Mouse (Mus musculus) CH12.LX (cell line): ENCODE results near the gene Uvrag. TPM values are rescaled to one million over a fixed set of nuclear protein-coding genes. Genes with fewer than 3 reads are reported as not detected.

Experiments used
- DNase-seq: peaks from one replicate; pipeline ENCODE4 v3.0.0-alpha.2; 2013; ENCODE audit errors: extremely low read depth
- H3K27ac ChIP-seq: 2 replicates; pipeline ENCODE4 v1.5.1; 2012; ENCODE audit warnings: low read depth, mild to moderate bottlenecking, control low read depth, moderate library complexity; ENCODE audit not compliant: insufficient read depth
- H3K27me3 ChIP-seq: replicated peaks from 2 replicates; pipeline ENCODE3; 2012; ENCODE audit warnings: inconsistent platforms
- H3K36me3 ChIP-seq, 2 experiments: replicated peaks in 1 of 2; 2 replicates each; pipeline versions ENCODE3 to v1.6.1; 2012; ENCODE audit warnings: inconsistent platforms in 1 of 2, low read length in 1 of 2, mild to moderate bottlenecking in 1 of 2, mixed read lengths in 1 of 2, moderate library complexity in 1 of 2; ENCODE audit not compliant: control insufficient read depth in 1 of 2, insufficient read depth in 1 of 2
- H3K4me1 ChIP-seq, 2 experiments: 2 replicates each; pipeline ENCODE4 v1.6.1; 2012; ENCODE audit warnings: inconsistent platforms in 1 of 2, moderate library complexity in 1 of 2; ENCODE audit not compliant: insufficient read depth in 2 of 2, control insufficient read depth in 1 of 2
- H3K4me2 ChIP-seq: 2 replicates; pipeline ENCODE4 v1.6.1; 2012; ENCODE audit warnings: low read depth, mild to moderate bottlenecking, control low read depth; ENCODE audit not compliant: poor library complexity, insufficient read depth, severe bottlenecking
- H3K4me3 ChIP-seq, 3 experiments: fragments of 150-350 bp in 1 of 3; sonication (generic) in 1 of 3; replicated peaks in 1 of 3; 2 replicates each; pipeline versions ENCODE3 to v1.5.1; 2011 to 2012; ENCODE audit warnings: low read depth in 2 of 3, low read length in 2 of 3, mild to moderate bottlenecking in 2 of 3, moderate library complexity in 2 of 3, control low read depth in 1 of 3, improper control_type of control experiment in 1 of 3, inconsistent platforms in 1 of 3, mixed read lengths in 1 of 3; ENCODE audit not compliant: poor library complexity in 1 of 3
- H3K79me2 ChIP-seq: replicated peaks from 2 replicates; pipeline ENCODE4 v1.6.1; 2012; ENCODE audit warnings: mild to moderate bottlenecking, moderate library complexity; ENCODE audit not compliant: control insufficient read depth, poor library complexity, insufficient read depth, severe bottlenecking; ENCODE audit errors: extremely low read depth
- H3K9ac ChIP-seq: 2 replicates; pipeline ENCODE4 v1.6.1; 2012; ENCODE audit warnings: low read depth, mild to moderate bottlenecking, control low read depth, moderate library complexity; ENCODE audit not compliant: insufficient read depth
- H3K9me3 ChIP-seq: replicated peaks from 2 replicates; pipeline ENCODE3; 2012; ENCODE audit warnings: low read length, inconsistent platforms, mixed read lengths
- CHD1 ChIP-seq: IDR thresholded peaks from 2 replicates; pipeline ENCODE4 v1.6.1; 2012; ENCODE audit warnings: low read depth, low read length, improper control_type of control experiment, inconsistent platforms
- CTCF ChIP-seq, 2 experiments: IDR thresholded peaks in 1 of 2; conservative IDR thresholded peaks in 1 of 2; 2 replicates each; pipeline ENCODE4 v1.5.1; 2011 to 2012; ENCODE audit warnings: low read depth in 2 of 2, low read length in 2 of 2, improper control_type of control experiment in 1 of 2, inconsistent platforms in 1 of 2, mild to moderate bottlenecking in 1 of 2, moderate library complexity in 1 of 2
- ELF1 ChIP-seq: IDR thresholded peaks from 2 replicates; pipeline ENCODE4 v1.6.1; 2014; ENCODE audit warnings: low read depth, mild to moderate bottlenecking, inconsistent platforms, low read length, improper control_type of control experiment
- EP300 ChIP-seq: IDR thresholded peaks from 2 replicates; pipeline ENCODE4 v1.6.1; 2011; ENCODE audit warnings: low read length, improper control_type of control experiment
- GABPA ChIP-seq: IDR thresholded peaks from 2 replicates; pipeline ENCODE4 v1.6.1; 2012; ENCODE audit warnings: low read depth, low read length, improper control_type of control experiment, inconsistent platforms; ENCODE audit not compliant: insufficient replicate concordance
- IRF4 ChIP-seq: IDR thresholded peaks from 2 replicates; pipeline ENCODE4 v1.6.1; 2014; ENCODE audit warnings: low read depth, mild to moderate bottlenecking, inconsistent platforms, low read length, improper control_type of control experiment
- JUN ChIP-seq: IDR thresholded peaks from 2 replicates; pipeline ENCODE4 v1.6.1; 2011; ENCODE audit warnings: low read depth, mild to moderate bottlenecking, low read length, improper control_type of control experiment, moderate library complexity; ENCODE audit not compliant: insufficient read depth
- MAX ChIP-seq: IDR thresholded peaks from 2 replicates; pipeline ENCODE4 v1.6.1; 2011; ENCODE audit warnings: low read length, improper control_type of control experiment
- MAZ ChIP-seq: IDR thresholded peaks from 2 replicates; pipeline ENCODE4 v1.6.1; 2012; ENCODE audit warnings: low read depth, mild to moderate bottlenecking, inconsistent platforms, low read length, improper control_type of control experiment, moderate library complexity
- MEF2A ChIP-seq: IDR thresholded peaks from 2 replicates; pipeline ENCODE4 v1.6.1; 2014; ENCODE audit warnings: low read depth, mild to moderate bottlenecking, inconsistent platforms, low read length, improper control_type of control experiment, borderline replicate concordance
- MXI1 ChIP-seq: IDR thresholded peaks from 2 replicates; pipeline ENCODE4 v1.6.1; 2011; ENCODE audit warnings: mild to moderate bottlenecking, low read depth, low read length, improper control_type of control experiment
- MYC ChIP-seq: IDR thresholded peaks from 2 replicates; pipeline ENCODE4 v1.6.1; 2011; ENCODE audit warnings: low read depth, mild to moderate bottlenecking, improper control_type of control experiment, low read length
- NRF1 ChIP-seq: IDR thresholded peaks from 2 replicates; pipeline ENCODE4 v1.6.1; 2014; ENCODE audit warnings: low read depth, mild to moderate bottlenecking, inconsistent platforms, low read length, improper control_type of control experiment, moderate library complexity
- POLR2A ChIP-seq: IDR thresholded peaks from 2 replicates; pipeline ENCODE4 v1.6.1; 2011; ENCODE audit warnings: low read depth, mild to moderate bottlenecking, improper control_type of control experiment, low read length
- POLR2AphosphoS2 ChIP-seq: IDR thresholded peaks from 2 replicates; pipeline ENCODE4 v1.6.1; 2011; ENCODE audit warnings: low read depth, low read length, improper control_type of control experiment
- RCOR1 ChIP-seq: conservative IDR thresholded peaks from 2 replicates; pipeline ENCODE4 v1.6.1; 2012; ENCODE audit warnings: low read depth, mild to moderate bottlenecking, inconsistent platforms, low read length, improper control_type of control experiment
- TBP ChIP-seq: conservative IDR thresholded peaks from 2 replicates; pipeline ENCODE4 v1.6.1; 2011; ENCODE audit warnings: low read depth, low read length, improper control_type of control experiment
- TCF12 ChIP-seq: IDR thresholded peaks from 2 replicates; pipeline ENCODE4 v1.6.1; 2014; ENCODE audit warnings: low read depth, mild to moderate bottlenecking, inconsistent platforms, low read length, improper control_type of control experiment
- UBTF ChIP-seq: IDR thresholded peaks from 2 replicates; pipeline ENCODE4 v1.6.1; 2012; ENCODE audit warnings: low read depth, mild to moderate bottlenecking, inconsistent platforms, low read length, improper control_type of control experiment, moderate library complexity
- USF1 ChIP-seq: IDR thresholded peaks from 2 replicates; pipeline ENCODE4 v1.6.1; 2014; ENCODE audit warnings: low read depth, mild to moderate bottlenecking, inconsistent platforms, low read length, improper control_type of control experiment
- USF2 ChIP-seq: conservative IDR thresholded peaks from 2 replicates; pipeline ENCODE4 v1.6.1; 2011; ENCODE audit warnings: low read depth, low read length, improper control_type of control experiment
- ZC3H11A ChIP-seq: IDR thresholded peaks from 2 replicates; pipeline ENCODE4 v1.6.1; 2012; ENCODE audit warnings: low read depth, mild to moderate bottlenecking, inconsistent platforms, low read length, improper control_type of control experiment
- ZKSCAN1 ChIP-seq: IDR thresholded peaks from 2 replicates; pipeline ENCODE4 v1.6.1; 2012; ENCODE audit warnings: low read depth, inconsistent platforms, low read length, improper control_type of control experiment, borderline replicate concordance
- ZMIZ1 ChIP-seq: IDR thresholded peaks from 2 replicates; pipeline ENCODE4 v1.6.1; 2012; ENCODE audit warnings: low read depth, mild to moderate bottlenecking, inconsistent platforms, low read length, improper control_type of control experiment
- ZNF384 ChIP-seq: IDR thresholded peaks from 2 replicates; pipeline ENCODE4 v1.6.1; 2012; ENCODE audit warnings: low read depth, low read length, improper control_type of control experiment, inconsistent platforms
- dilution Hi-C: fragments of 300-500 bp; cut with MboI; formaldehyde crosslinking; loops from 2 replicates; pipeline ENCODE4 v1.14.3; 2020; ENCODE audit warnings: low sequenced_read_pairs; ENCODE audit not compliant: extremely low pct_unique_long_range_greater_than_20kb, extremely low pct_ligation_motif_present
- in situ Hi-C: fragments of 300-500 bp; cut with MboI; formaldehyde crosslinking; loops from 3 replicates; pipeline ENCODE4 v1.14.3; 2019; ENCODE audit warnings: low sequenced_read_pairs, low pct_ligation_motif_present, low pct_unique_long_range_greater_than_20kb, mixed read lengths
- polyA plus RNA-seq: library from polyadenylated mRNA; unstranded; fragments of >175 nt; gene quantifications from 2 replicates; pipeline ENCODE4 v1.2.1, GENCODE M21; 2012; ENCODE audit warnings: low read depth; ENCODE audit not compliant: insufficient read length
- total RNA-seq, 2 experiments: library from RNA; depleted of rRNA; stranded (reverse); fragments of 300-350 nt in 1 of 2; fragments of >200 nt in 1 of 2; gene quantifications; 2 replicates each; pipeline ENCODE4 v1.2.3; 2012 to 2014

Uvrag gene
- total and polyA plus RNA-seq, 3 experiments = 20.6 to 47.4 (median 37.5) TPM

DNA sequence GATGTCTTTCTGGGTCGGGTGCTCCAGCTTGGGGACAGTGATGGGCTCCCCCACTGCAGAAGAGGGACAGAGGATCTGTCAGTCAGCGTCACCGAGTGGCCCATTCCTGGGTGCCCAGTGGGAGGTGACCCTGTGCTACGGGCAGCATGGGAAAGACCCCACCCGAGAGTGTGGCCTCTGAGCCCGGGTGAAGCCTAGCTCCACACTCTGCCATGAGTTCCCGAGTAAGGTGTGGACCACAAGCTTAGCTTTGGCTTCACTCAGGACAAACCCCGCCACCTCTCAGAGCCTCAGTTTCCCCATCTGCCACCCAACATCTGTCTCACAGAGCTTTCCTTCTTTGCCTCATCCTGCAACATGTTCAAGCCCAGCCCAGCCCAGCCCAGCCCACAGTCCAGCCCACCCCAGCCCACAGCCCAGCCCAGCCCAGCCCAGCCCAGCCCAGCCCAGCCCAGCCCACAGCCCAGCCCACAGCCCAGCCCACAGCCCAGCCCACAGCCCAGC, 13.8 kb upstream of the Uvrag start:
- in situ Hi-C loops = no loop called here

GRCm38 (mm10) chr7:99153686-99154202, 12.8 kb upstream of the Uvrag start:
- no peaks in the 10 kb centered on the region for H3K9me3 ChIP-seq
- in situ Hi-C loops = no loop called here
- dilution Hi-C loops = no loop called here

More for the DNA sequence above, 13.8 kb upstream of the Uvrag start:
- no peak overlapping the region for H3K27ac ChIP-seq
- no peak for DNase-seq
- TF ChIP-seq RCOR1 (no peak), CTCF (conservative IDR thresholded peaks at IDR 0.05 in 1 of 2, IDR thresholded peaks at IDR 0.05 in 1 of 2; ENCODE audit: low read depth in 2 of 2, low read length in 2 of 2) (no peak), UBTF (no peak), MAX (no peak), MYC (no peak), POLR2A (no peak), ZMIZ1 (no peak), ELF1 (no peak), CHD1 (no peak), IRF4 (no peak), MEF2A (no peak), ZKSCAN1 (no peak), TBP (no peak), ZNF384 (no peak), ZC3H11A (no peak)
- TF ChIP-seq, all 38 proteins: peak for 0
- dilution Hi-C loops = no loop called here
- Histone ChIP-seq H3K4me3 (no peak overlapping the region), H3K4me2 (peak overlapping the region; percentile 16; the same call in 1 of the 2 replicates), H3K9ac (no peak overlapping the region), H3K9me3 (no peaks in the 10 kb centered on the region), H3K79me2 (no peaks in the 10 kb centered on the region), H3K4me1 (peaks cover 7 to 52% of the 10 kb centered on the region in 2 experiments), H3K36me3 (no peaks in the 10 kb centered on the region), H3K27me3 (no peaks in the 10 kb centered on the region)

More at GRCm38 (mm10) chr7:99153686-99154202, 12.8 kb upstream of the Uvrag start:
- Histone ChIP-seq H3K79me2 (no peaks in the 10 kb centered on the region), H3K27ac (no peak overlapping the region), H3K4me1 (peaks cover 8 to 55% of the 10 kb centered on the region in 2 experiments), H3K4me2 (no peak overlapping the region), H3K4me3 (no peak overlapping the region), H3K36me3 (no peaks in the 10 kb centered on the region), H3K27me3 (no peaks in the 10 kb centered on the region), H3K9ac (no peak overlapping the region)
- TF ChIP-seq RCOR1 = no peak
- no peak for TF ChIP-seq USF2
- no peak for TF ChIP-seq ZC3H11A
- TF ChIP-seq USF1 = no peak
- TF ChIP-seq TCF12 = no peak
- TF ChIP-seq GABPA = no peak
- TF ChIP-seq CHD1 = no peak
- no peak for TF ChIP-seq IRF4
- no peak for TF ChIP-seq ZNF384
- TF ChIP-seq UBTF = no peak
- no peak for TF ChIP-seq TBP
- no peak for TF ChIP-seq MAZ
- no peak for TF ChIP-seq POLR2AphosphoS2
- no peak for TF ChIP-seq NRF1
- no peak for TF ChIP-seq MXI1
- TF ChIP-seq MYC = no peak
- TF ChIP-seq JUN = no peak
- TF ChIP-seq EP300 = no peak
- TF ChIP-seq ELF1 = no peak
- no peak for DNase-seq
